Mouse (Mus musculus): ENCODE data around the gene Adcy5. TPM values are rescaled to one million over a fixed set of nuclear protein-coding genes. Genes with fewer than 3 reads are reported as not detected.

Gene Adcy5
- polyA plus RNA-seq, 1 experiment from 2014 or later = 9.2 TPM

DNA sequence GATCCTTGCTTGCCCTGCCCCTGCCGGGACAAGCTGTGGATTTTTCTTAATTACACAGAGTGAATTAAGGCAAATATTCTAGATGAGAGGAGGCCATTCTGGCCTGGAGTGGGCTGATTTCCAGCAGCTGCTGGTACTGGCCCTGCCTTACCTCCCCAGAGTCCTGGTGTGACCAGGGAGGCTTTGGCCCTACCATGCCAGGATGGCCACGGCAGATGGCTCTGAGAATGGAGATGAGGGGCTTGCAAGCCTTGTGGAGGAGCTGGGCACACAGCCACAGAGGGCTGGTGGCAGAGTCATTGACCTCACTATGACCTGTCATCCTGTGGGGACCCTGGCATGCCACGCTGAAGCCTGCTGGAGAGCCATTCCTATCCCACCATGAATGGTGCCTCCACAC, 54.1 kb downstream of the Adcy5 start:
- H3K36me3 ChIP-seq = no peaks in the 10 kb centered on the region
- WGBS = 48% methylated on average over 3 of the region's 3 CpGs
- H3K9ac ChIP-seq = no peak overlapping the region
- H3K4me2 ChIP-seq = no peak overlapping the region
- no peak for ATAC-seq (replicated peaks; ENCODE audit: insufficient number of reproducible peaks, insufficient read depth, low FRiP score, low read depth)
- peak overlapping the region; percentile 39; the same call in 1 of the 2 replicates for H3K27ac ChIP-seq
- H3K9me3 ChIP-seq (replicated peaks) = no peaks in the 10 kb centered on the region
- no peak overlapping the region for H3K4me3 ChIP-seq
- H3K27me3 ChIP-seq = no peaks in the 10 kb centered on the region
- H3K4me1 ChIP-seq (replicated peaks) = peaks cover 76% of the 10 kb centered on the region

DNA sequence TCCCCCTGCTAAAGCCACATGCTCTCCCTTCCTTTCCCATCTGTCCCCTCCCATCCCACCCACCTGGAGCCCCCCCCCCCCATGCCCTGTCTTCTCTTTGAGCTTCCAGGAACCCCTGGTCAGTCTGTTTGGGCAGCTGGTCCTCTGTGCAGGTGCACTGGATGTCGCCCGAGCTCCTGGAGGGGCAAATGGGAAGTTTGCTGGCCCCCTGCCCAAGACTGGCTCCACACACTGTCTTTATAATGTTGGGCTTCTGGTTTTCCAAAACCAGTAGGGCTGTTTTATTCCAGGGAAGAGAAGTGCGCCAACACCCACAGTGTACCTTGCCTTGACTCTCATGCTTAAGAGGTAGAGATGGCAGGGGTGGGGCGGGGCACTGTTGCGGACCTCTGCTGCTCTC, 55.1 kb downstream of the Adcy5 start:
- Histone ChIP-seq H3K4me3 (no peak overlapping the region), H3K4me2 (no peak overlapping the region), H3K27ac (peak overlapping the region; percentile 12; the same call in 1 of the 2 replicates), H3K4me1 (replicated peaks) (peaks cover 84% of the 10 kb centered on the region), H3K27me3 (no peaks in the 10 kb centered on the region), H3K9me3 (replicated peaks) (no peaks in the 10 kb centered on the region), H3K9ac (no peak overlapping the region), H3K36me3 (no peaks in the 10 kb centered on the region)
- WGBS = 84% methylated on average over 5 of the region's 5 CpGs
- no peak for ATAC-seq (replicated peaks; ENCODE audit: insufficient number of reproducible peaks, insufficient read depth, low FRiP score, low read depth)

DNA sequence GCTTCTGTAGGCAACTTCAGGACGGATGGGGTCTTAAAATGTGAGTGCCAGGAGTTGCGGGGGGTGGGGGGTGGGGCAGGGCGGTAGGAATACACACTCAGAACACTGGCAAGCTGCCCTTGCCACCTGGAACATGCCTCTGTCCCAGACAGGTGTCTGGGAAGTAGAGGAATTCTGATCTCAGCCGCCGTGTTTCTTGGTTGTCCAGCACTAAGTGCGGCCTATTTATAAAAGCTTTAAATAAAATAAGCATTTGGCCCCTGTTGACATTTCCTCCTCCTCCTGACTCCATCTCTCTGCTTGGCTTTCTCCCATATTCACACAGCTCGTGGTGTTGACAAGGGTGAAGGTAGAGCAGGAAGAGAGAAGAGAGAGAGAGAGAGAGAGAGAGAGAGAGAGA, 60.4 kb downstream of the Adcy5 start:
- peaks cover 73% of the 10 kb centered on the region for H3K4me1 ChIP-seq (replicated peaks)

DNA sequence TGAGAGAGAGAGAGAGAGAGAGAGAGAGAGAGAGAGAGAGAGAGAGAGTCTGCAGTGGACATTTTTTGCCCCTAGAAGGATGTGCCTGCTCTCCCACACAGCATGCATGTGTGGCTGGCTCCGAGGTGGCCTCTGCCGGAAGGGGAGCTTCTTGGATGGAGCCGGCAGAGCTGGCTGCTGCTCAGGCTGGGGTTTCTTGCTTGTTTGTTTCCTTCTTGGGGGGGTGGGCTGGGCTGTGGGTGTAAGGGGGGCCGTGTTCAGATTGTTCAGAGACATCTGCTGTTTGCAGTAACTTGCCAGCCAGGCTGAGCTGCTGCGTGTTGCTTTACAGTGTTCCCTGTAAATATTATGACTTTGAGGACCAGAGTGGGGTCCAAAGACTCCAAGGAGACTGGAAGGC, 60.8 kb downstream of the Adcy5 start:
- 0 out of 2 replicates have a peak overlapping the region, but pooled peaks have one; percentile 4 for H3K4me3 ChIP-seq
- H3K27ac ChIP-seq = peak overlapping the region; percentile 97
- no peaks in the 10 kb centered on the region for H3K9me3 ChIP-seq (replicated peaks)
- no peaks in the 10 kb centered on the region for H3K36me3 ChIP-seq
- H3K27me3 ChIP-seq = no peaks in the 10 kb centered on the region
- WGBS = 12% methylated on average over 5 of the region's 5 CpGs
- peaks cover 73% of the 10 kb centered on the region for H3K4me1 ChIP-seq (replicated peaks)
- H3K4me2 ChIP-seq = peak overlapping the region; percentile 40
- H3K9ac ChIP-seq = peak overlapping the region; percentile 35
- ATAC-seq (replicated peaks; ENCODE audit: insufficient number of reproducible peaks, insufficient read depth, low FRiP score, low read depth) = peak; percentile 82

More for the DNA sequence above, 60.4 kb downstream of the Adcy5 start:
- Histone ChIP-seq H3K9ac (no peak overlapping the region), H3K36me3 (no peaks in the 10 kb centered on the region), H3K27ac (peak overlapping the region; percentile 97), H3K9me3 (replicated peaks) (no peaks in the 10 kb centered on the region), H3K4me3 (no peak overlapping the region), H3K27me3 (no peaks in the 10 kb centered on the region), H3K4me2 (0 out of 2 replicates have a peak overlapping the region, but pooled peaks have one; percentile 20)
- 21% methylated on average over 7 of the region's 7 CpGs for WGBS
- ATAC-seq (replicated peaks; ENCODE audit: insufficient number of reproducible peaks, insufficient read depth, low FRiP score, low read depth) = peak; percentile 78

DNA sequence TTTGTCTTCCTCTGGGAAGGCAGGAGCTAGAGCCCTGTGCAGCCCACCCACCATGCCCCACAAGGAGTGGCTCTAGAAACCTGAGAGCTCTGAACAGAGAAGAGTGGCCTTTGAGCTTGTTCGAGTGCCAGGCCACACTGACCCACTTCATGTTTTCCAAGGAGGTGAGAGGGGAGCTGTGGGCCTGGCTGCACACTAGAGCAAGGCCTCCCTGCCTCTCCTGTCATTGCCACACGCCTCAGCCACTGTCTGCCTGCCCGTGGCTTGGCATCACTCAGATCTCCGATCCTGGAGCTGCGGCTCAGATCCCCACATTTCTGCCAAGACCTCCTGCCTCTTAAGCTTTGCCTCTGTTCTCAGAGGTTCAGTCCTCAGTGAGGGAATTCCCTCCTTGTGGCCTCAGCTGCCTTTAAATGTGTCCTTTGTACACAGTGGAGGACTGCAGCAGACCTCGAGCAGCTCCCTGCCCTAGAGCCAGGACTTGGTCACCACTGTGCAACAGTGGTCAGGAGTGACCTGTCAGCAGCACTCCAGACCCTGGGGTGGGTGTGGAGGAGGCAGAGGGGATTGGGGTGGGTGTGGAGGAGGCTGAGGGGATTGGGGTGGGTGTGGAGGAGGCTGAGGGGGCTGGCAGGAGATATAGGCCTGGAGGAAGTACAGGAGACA, 62.3 kb downstream of the Adcy5 start:
- WGBS = 45% methylated on average over 6 of the region's 6 CpGs
- H3K4me1 ChIP-seq (replicated peaks) = peaks cover 74% of the 10 kb centered on the region

DNA sequence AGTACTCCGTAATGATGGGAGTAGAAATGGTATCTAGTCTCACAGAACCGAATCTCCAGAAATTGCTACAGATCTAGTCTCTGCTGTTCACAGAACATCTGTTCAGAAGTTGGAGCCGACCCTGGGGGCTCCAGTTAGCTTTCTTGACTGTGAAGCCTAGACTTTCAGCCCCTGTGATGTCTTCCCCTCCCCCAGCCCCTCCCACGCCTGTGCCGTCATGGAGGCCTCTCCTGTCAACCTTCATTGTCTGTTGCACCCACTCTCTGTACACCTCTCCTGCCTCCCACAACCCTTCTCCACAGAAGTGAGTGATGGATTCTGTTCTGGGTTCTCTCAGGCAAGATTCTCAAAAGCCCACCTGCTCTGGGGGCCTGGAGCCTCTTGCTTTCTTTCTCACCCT, 65.7 kb downstream of the Adcy5 start:
- Histone ChIP-seq H3K9ac (no peak overlapping the region), H3K36me3 (no peaks in the 10 kb centered on the region), H3K4me3 (no peak overlapping the region), H3K9me3 (replicated peaks) (no peaks in the 10 kb centered on the region), H3K27ac (no peak overlapping the region), H3K27me3 (no peaks in the 10 kb centered on the region), H3K4me1 (replicated peaks) (peaks cover 81% of the 10 kb centered on the region), H3K4me2 (no peak overlapping the region)
- WGBS = 54% methylated on average over 5 of the region's 5 CpGs
- ATAC-seq (replicated peaks; ENCODE audit: insufficient number of reproducible peaks, insufficient read depth, low FRiP score, low read depth) = no peak

More for the DNA sequence above, 62.3 kb downstream of the Adcy5 start:
- H3K4me2 ChIP-seq = no peak overlapping the region
- peak overlapping the region; percentile 97 for H3K27ac ChIP-seq
- no peak for ATAC-seq (replicated peaks; ENCODE audit: insufficient number of reproducible peaks, insufficient read depth, low FRiP score, low read depth)
- H3K36me3 ChIP-seq = no peaks in the 10 kb centered on the region
- no peaks in the 10 kb centered on the region for H3K27me3 ChIP-seq
- H3K9me3 ChIP-seq (replicated peaks) = no peaks in the 10 kb centered on the region
- H3K4me3 ChIP-seq = no peak overlapping the region
- no peak overlapping the region for H3K9ac ChIP-seq

DNA sequence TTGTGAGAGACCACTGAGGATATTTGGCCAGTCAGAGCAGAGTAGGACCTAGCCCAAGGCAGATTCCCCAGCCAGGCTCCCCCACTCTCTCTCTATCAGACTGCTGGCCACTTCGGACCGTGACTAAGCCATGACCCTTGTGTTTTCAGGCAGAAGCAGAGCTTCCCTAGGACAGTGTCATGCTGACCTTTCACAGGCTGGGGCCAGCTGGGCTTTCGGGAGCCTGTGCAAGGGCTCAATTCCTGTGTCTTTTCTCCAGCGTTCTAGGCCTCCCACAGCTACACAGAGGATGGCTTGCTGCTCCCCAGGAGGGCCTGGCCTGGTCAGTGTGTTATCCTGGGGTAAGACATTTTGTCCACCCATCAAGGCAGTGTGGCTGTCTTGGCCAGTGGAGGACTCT, 66.9 kb downstream of the Adcy5 start:
- no peak overlapping the region for H3K4me3 ChIP-seq
- no peak overlapping the region for H3K9ac ChIP-seq
- H3K4me2 ChIP-seq = no peak overlapping the region
- no peaks in the 10 kb centered on the region for H3K36me3 ChIP-seq
- no peak for ATAC-seq (replicated peaks; ENCODE audit: insufficient number of reproducible peaks, insufficient read depth, low FRiP score, low read depth)
- peak overlapping the region; percentile 88 for H3K27ac ChIP-seq
- 62% methylated on average over 4 of the region's 4 CpGs for WGBS
- H3K4me1 ChIP-seq (replicated peaks) = peaks cover 81% of the 10 kb centered on the region
- no peaks in the 10 kb centered on the region for H3K27me3 ChIP-seq
- no peaks in the 10 kb centered on the region for H3K9me3 ChIP-seq (replicated peaks)

DNA sequence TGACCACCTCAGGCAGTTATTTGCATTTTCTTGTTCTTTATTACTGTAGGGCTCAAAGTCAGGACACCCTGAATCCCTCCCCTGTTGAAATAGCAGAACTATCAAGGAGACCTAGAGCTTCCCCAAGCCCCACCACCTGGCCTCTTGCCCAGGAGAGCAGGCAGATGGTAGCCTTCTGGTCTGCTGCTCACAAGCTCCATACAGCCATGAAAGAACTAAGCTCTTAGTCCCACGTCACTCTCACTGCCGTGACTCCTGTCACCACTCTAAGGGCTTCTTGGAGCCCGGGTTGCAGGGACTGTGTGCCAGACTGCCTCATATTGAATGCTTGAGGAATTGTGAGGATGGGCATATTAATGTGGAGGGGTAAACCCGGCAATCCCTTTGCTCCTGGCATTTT, 69.3 kb downstream of the Adcy5 start:
- 43% methylated on average over 4 of the region's 4 CpGs for WGBS
- H3K9ac ChIP-seq = peak overlapping the region; percentile 14; the same call in 1 of the 2 replicates
- H3K9me3 ChIP-seq (replicated peaks) = no peaks in the 10 kb centered on the region
- H3K36me3 ChIP-seq = no peaks in the 10 kb centered on the region
- H3K4me3 ChIP-seq = no peak overlapping the region
- peak overlapping the region; percentile 45 for H3K4me2 ChIP-seq
- H3K27ac ChIP-seq = peak overlapping the region; percentile 88
- 0 out of 2 replicates have a peak, but pooled peaks have one; percentile 43 for ATAC-seq (replicated peaks; ENCODE audit: insufficient number of reproducible peaks, insufficient read depth, low FRiP score, low read depth)
- H3K27me3 ChIP-seq = no peaks in the 10 kb centered on the region
- peaks cover 93% of the 10 kb centered on the region for H3K4me1 ChIP-seq (replicated peaks)

DNA sequence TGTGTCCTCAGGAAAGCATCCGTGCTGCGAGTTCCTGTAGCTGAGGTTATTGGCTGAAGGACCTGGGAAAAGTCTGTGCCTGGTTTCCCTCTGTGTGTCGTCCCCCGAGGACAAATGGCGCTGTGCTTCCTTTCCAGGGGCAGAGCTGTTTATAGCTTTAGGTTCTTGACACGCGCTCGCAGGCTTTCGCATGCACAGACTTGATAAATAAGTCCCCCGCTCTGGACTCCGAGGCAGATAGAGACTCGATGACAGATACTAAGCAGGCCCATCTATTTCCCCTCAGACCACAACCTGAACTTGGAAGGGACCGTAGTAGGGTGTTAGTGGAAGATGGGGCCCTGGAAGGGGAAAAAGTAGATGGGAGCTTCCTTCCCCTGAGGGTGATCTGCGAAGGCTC, 70.0 kb downstream of the Adcy5 start:
- Histone ChIP-seq H3K9ac (peak overlapping the region; percentile 32), H3K4me1 (replicated peaks) (peaks cover 93% of the 10 kb centered on the region), H3K4me3 (no peak overlapping the region; the same call in 1 of the 2 replicates), H3K27me3 (no peaks in the 10 kb centered on the region), H3K4me2 (peak overlapping the region; percentile 45), H3K9me3 (replicated peaks) (no peaks in the 10 kb centered on the region), H3K27ac (peak overlapping the region; percentile 88), H3K36me3 (no peaks in the 10 kb centered on the region)
- 16% methylated on average over 14 of the region's 14 CpGs for WGBS
- peak; percentile 74 for ATAC-seq (replicated peaks; ENCODE audit: insufficient number of reproducible peaks, insufficient read depth, low FRiP score, low read depth)

DNA sequence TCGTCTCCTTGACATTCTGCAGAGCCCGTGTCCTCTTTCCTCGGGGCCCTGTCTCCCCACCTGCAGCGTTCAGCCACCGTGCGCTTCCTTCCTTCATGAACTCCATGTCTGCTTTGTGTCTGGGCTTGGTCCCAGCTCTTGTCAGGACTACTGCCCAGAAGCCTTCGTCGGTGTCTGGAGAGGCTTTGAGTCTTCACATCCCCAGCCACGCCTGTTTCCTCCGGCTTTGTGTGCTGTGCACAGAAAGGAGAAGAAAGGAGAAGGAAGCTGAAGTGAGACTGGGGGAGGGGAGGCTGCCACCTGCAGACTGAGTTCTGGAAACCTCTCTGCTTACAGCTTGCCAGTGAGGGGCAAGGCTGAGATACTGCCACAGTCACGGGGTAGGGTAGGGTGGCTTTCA, 74.9 kb downstream of the Adcy5 start:
- H3K9me3 ChIP-seq (replicated peaks) = no peaks in the 10 kb centered on the region
- 0 out of 2 replicates have a peak, but pooled peaks have one; percentile 24 for ATAC-seq (replicated peaks; ENCODE audit: insufficient number of reproducible peaks, insufficient read depth, low FRiP score, low read depth)
- H3K36me3 ChIP-seq = no peaks in the 10 kb centered on the region
- H3K4me2 ChIP-seq = peak overlapping the region; percentile 22; the same call in 1 of the 2 replicates
- 26% methylated on average over 11 of the region's 11 CpGs for WGBS
- H3K4me1 ChIP-seq (replicated peaks) = peaks cover 91% of the 10 kb centered on the region
- H3K9ac ChIP-seq = no peak overlapping the region
- peak overlapping the region; percentile 28; the same call in 1 of the 2 replicates for H3K27ac ChIP-seq
- no peak overlapping the region for H3K4me3 ChIP-seq
- H3K27me3 ChIP-seq = no peaks in the 10 kb centered on the region

DNA sequence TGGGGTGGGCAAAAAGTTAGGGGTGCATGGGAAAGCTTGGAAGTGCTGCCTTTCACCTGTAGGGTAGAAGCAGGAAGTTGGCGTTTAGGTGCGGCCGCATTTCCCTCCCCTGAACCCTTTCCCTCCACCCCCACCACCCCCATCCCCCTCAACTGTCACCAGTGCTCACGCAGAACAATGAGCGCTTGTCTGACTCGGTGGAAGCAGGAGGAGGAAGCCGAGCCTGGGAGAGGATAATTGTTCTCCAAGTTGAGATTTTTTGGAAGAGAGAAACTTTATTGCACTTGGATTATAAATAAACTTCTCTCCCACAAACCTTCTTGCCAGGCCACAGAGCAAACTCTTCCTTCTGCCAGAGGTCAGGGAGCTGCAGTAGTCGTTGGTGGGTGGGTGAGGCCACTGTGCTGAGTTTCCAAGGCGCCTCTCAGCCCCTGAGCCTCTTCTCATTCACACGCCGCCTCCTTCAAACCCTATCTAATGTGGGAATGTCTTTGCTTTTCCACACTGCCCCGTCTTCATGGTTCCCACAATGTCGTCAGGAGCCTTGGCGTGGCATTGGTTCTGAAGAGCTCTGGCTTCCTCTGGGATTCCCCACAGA, 77.6 kb downstream of the Adcy5 start:
- Histone ChIP-seq H3K36me3 (no peaks in the 10 kb centered on the region), H3K27me3 (no peaks in the 10 kb centered on the region), H3K4me1 (replicated peaks) (peaks cover 65% of the 10 kb centered on the region), H3K27ac (peak overlapping the region; percentile 68), H3K9me3 (replicated peaks) (no peaks in the 10 kb centered on the region), H3K4me3 (no peak overlapping the region), H3K9ac (no peak overlapping the region), H3K4me2 (no peak overlapping the region)
- no peak for ATAC-seq (replicated peaks; ENCODE audit: insufficient number of reproducible peaks, insufficient read depth, low FRiP score, low read depth)
- 26% methylated on average over 14 of the region's 14 CpGs for WGBS
